Comparison of ENCODE assay signal across 8 mouse cellular contexts in the genomic region with DNA sequence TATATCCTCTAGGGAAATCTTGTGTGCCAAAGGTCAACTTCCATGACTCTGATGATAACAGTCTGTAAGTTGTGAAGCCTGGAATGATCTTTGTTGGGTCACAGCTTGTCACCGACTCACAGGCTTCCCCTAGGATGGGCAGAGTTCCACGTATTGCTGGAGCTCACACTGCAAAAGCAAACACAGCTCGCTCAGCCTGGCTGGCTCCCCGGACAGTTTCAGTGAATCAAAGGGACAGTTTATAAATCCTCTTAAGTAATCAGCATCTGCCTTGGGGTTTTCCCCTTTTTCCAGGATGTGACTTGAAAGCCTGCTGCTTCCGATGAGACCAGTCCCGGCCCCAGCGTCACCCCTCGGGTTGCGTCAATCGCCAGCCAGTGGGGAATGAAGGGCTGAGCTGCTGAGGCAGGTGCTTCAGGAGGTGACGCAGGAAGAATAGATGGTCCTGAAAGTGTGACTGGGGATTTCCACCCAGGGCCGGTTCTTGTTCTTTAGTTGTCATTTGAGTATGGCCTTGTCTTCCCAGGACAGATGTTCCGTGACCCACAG. TPM values are rescaled to one million over a fixed set of nuclear protein-coding genes. Genes with fewer than 3 reads are reported as not detected.
DNase-seq lines count a peak whose midpoint lies in the region; ATAC-seq lines count a peak whose summit lies in the region.

No protein-coding gene starts in this region.

- H3K27me3 ChIP-seq in kidney, embryonic 14.5 days (ENCODE audit: control insufficient read depth, insufficient read depth, low read length): no peaks in the 10 kb centered on the region
- no peaks in the 10 kb centered on the region for H3K27me3 ChIP-seq in heart, embryonic 16.5 days (ENCODE audit: control insufficient read depth, insufficient read depth, low read length)
- peaks cover 48% of the 10 kb centered on the region for H3K27me3 ChIP-seq in liver, embryonic 12.5 days (replicated peaks)
- no peaks in the 10 kb centered on the region for H3K27me3 ChIP-seq in stomach, embryonic 16.5 days (ENCODE audit: control insufficient read depth, insufficient read depth, low read length)

- WGBS in kidney, embryonic 14.5 days: 55% methylated on average over 13 of the region's 13 CpGs
- WGBS in heart, embryonic 16.5 days: 27% methylated on average over 13 of the region's 13 CpGs
- 18% methylated on average over 13 of the region's 13 CpGs for WGBS in liver, embryonic 12.5 days (ENCODE audit: insufficient replicate concordance)
- 18% methylated on average over 13 of the region's 13 CpGs for WGBS in stomach, embryonic 16.5 days

- DNase-seq in kidney, adult 11 months: peak; percentile 46
- DNase-seq in NIH3T3 (ENCODE audit: low read depth): peak; percentile 36
- no peak for DNase-seq in cerebellum, adult 11 months
- no peak for DNase-seq in right cerebral cortex, postnatal 25 days

- ATAC-seq in kidney, embryonic 14.5 days (ENCODE audit: low FRiP score, low TSS enrichment): no peak
- ATAC-seq in heart, embryonic 16.5 days (replicated peaks; ENCODE audit: extremely low read depth, insufficient read depth, low FRiP score): peak; percentile 62; the same call in 1 of the 2 replicates
- no peak for ATAC-seq in liver, embryonic 12.5 days
- ATAC-seq in stomach, embryonic 16.5 days (ENCODE audit: insufficient read depth, low FRiP score): peak; percentile 37; the same call in 1 of the 2 replicates

- H3K36me3 ChIP-seq in kidney, embryonic 14.5 days (ENCODE audit: control insufficient read depth, insufficient read depth, low read length): no peaks in the 10 kb centered on the region
- no peaks in the 10 kb centered on the region for H3K36me3 ChIP-seq in heart, embryonic 16.5 days (ENCODE audit: control insufficient read depth, insufficient read depth)
- H3K36me3 ChIP-seq in liver, embryonic 12.5 days: no peaks in the 10 kb centered on the region
- H3K36me3 ChIP-seq in stomach, embryonic 16.5 days (ENCODE audit: control insufficient read depth, insufficient read depth, low read length): no peaks in the 10 kb centered on the region

- no peak overlapping the region for H3K9ac ChIP-seq in kidney, embryonic 14.5 days (ENCODE audit: low read depth, low read length)
- no peak overlapping the region for H3K9ac ChIP-seq in heart, embryonic 16.5 days (ENCODE audit: low read length)
- peak overlapping the region; percentile 68 for H3K9ac ChIP-seq in liver, embryonic 12.5 days
- no peak overlapping the region for H3K9ac ChIP-seq in stomach, embryonic 16.5 days (ENCODE audit: low read length)

- H3K27ac ChIP-seq in kidney, embryonic 14.5 days (ENCODE audit: low read depth, low read length): no peak overlapping the region
- no peak overlapping the region for H3K27ac ChIP-seq in heart, embryonic 16.5 days (ENCODE audit: low read length)
- peak overlapping the region; percentile 89 for H3K27ac ChIP-seq in liver, embryonic 12.5 days
- no peak overlapping the region for H3K27ac ChIP-seq in stomach, embryonic 16.5 days (ENCODE audit: low read length)

- H3K4me2 ChIP-seq in kidney, embryonic 14.5 days (replicated peaks; ENCODE audit: low read depth, low read length): no peak overlapping the region
- H3K4me2 ChIP-seq in heart, embryonic 16.5 days (ENCODE audit: low read depth, low read length): 0 out of 2 replicates have a peak overlapping the region, but pooled peaks have one; percentile 4
- H3K4me2 ChIP-seq in liver, embryonic 12.5 days: peak overlapping the region; percentile 62
- no peak overlapping the region for H3K4me2 ChIP-seq in stomach, embryonic 16.5 days (ENCODE audit: low read depth, low read length)

- 0 out of 2 replicates have a peak, but pooled peaks cover 5% of the 10 kb centered on the region for H3K4me1 ChIP-seq in kidney, embryonic 14.5 days (ENCODE audit: control insufficient read depth, insufficient read depth, low read length)
- peaks cover 10% of the 10 kb centered on the region for H3K4me1 ChIP-seq in heart, embryonic 16.5 days (ENCODE audit: control insufficient read depth, insufficient read depth, low read length)
- H3K4me1 ChIP-seq in liver, embryonic 12.5 days: peaks cover 62% of the 10 kb centered on the region
- H3K4me1 ChIP-seq in stomach, embryonic 16.5 days (ENCODE audit: control insufficient read depth, insufficient read depth, low read length): peaks cover 10% of the 10 kb centered on the region; the same call in 1 of the 2 replicates

- H3K4me3 ChIP-seq in kidney, embryonic 14.5 days (ENCODE audit: low read length): no peak overlapping the region
- no peak overlapping the region for H3K4me3 ChIP-seq in heart, embryonic 16.5 days (ENCODE audit: low read length)
- 0 out of 2 replicates have a peak overlapping the region, but pooled peaks have one; percentile 24 for H3K4me3 ChIP-seq in liver, embryonic 12.5 days
- H3K4me3 ChIP-seq in stomach, embryonic 16.5 days (replicated peaks; ENCODE audit: low read length): no peak overlapping the region

- no peaks in the 10 kb centered on the region for H3K9me3 ChIP-seq in kidney, embryonic 14.5 days (ENCODE audit: control insufficient read depth, low read length)
- no peaks in the 10 kb centered on the region for H3K9me3 ChIP-seq in heart, embryonic 16.5 days (replicated peaks; ENCODE audit: control insufficient read depth, low read length)
- no peaks in the 10 kb centered on the region for H3K9me3 ChIP-seq in liver, embryonic 12.5 days (replicated peaks)
- no peaks in the 10 kb centered on the region for H3K9me3 ChIP-seq in stomach, embryonic 16.5 days (replicated peaks; ENCODE audit: control insufficient read depth, low read length)

RNA-seq across cellular contexts. Expression of a gene that starts 37.5 kb away (rescaled TPM):
- 236 and 296 TPM in 2 replicates for polyA plus RNA-seq in kidney, embryonic 14.5 days (2014; fragmentation: Nextera tagmentation; extraction: Ambion mirVana)
- polyA plus RNA-seq in heart, embryonic 16.5 days (2015; fragmentation: Nextera tagmentation; extraction: Ambion mirVana): 113 TPM in 2 replicates
- 587 and 597 TPM in 2 replicates for polyA plus RNA-seq in liver, embryonic 12.5 days (2016; fragmentation: Nextera tagmentation; extraction: Ambion mirVana)
- polyA plus RNA-seq in stomach, embryonic 16.5 days (2015; fragmentation: Nextera tagmentation; extraction: Ambion mirVana): 151 and 158 TPM in 2 replicates

Comparison
In these comparisons a context has a peak if more than half of its experiments do, and no peak if none do; other contexts are left out.
1. DNase-seq: peak in kidney, adult 11 months (single experiment) and NIH3T3 (single experiment); none in cerebellum, adult 11 months (single experiment) and right cerebral cortex, postnatal 25 days (single experiment).
2. ATAC-seq: peak in heart, embryonic 16.5 days (single experiment) and stomach, embryonic 16.5 days (single experiment); none in kidney, embryonic 14.5 days (single experiment) and liver, embryonic 12.5 days (single experiment).
3. H3K4me2 ChIP-seq: peak in heart, embryonic 16.5 days (single experiment) and liver, embryonic 12.5 days (single experiment); none in kidney, embryonic 14.5 days (single experiment) and stomach, embryonic 16.5 days (single experiment).